Mouse (Mus musculus) E14TG2a.4 (cell line): ENCODE data around the gene Gdf11.

ENCODE experiments used
- CTCF ChIP-seq: conservative IDR thresholded peaks from 2 replicates; pipeline ENCODE4 v1.5.1; 2014; ENCODE audit warnings: low read length
- NANOG ChIP-seq: IDR thresholded peaks from 2 replicates; pipeline ENCODE4 v1.6.1; 2014; ENCODE audit warnings: borderline replicate concordance, low read length, mixed read lengths
- POU5F1 ChIP-seq: IDR thresholded peaks from 2 replicates; pipeline ENCODE4 v1.6.1; 2014; ENCODE audit warnings: low read length, borderline replicate concordance

DNA sequence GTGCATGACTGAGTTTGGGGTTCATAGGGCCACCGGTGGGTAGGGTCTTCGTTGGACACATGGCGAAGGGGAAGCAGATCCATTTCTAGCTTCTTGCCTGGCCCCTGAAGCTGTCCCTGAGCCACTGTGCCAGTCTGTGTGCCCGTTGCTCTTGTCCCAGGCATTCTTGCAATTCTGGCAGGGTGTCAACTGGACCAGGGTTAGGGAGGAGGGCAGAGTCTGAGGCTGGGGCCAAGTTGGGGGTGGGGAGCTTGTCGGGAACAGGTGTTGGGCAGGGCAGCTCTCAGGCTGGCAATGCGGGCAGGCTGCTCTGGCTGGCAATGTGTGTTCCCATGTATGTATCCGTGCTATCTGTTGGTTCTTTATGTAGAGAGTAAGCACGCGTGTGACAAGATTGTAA lies 46.9 kb upstream of the Gdf11 start:
- TF ChIP-seq CTCF (no peak), POU5F1 (no peak), NANOG (no peak)
